Mouse (Mus musculus) heart, postnatal 0 days (tissue): ENCODE measurements around the gene Nrip1.

Experiments
- CTCF ChIP-seq: IDR thresholded peaks from 2 replicates; pipeline ENCODE4 v1.5.1; 2016; ENCODE audit warnings: antibody characterized with exemption, control low read depth, low read depth
- EP300 ChIP-seq: IDR thresholded peaks from 2 replicates; pipeline ENCODE4 v1.6.1; 2016; ENCODE audit warnings: antibody characterized with exemption, low read depth

- TF ChIP-seq EP300 (no peak), CTCF (no peak)
These were observed 12.4 kb upstream of the Nrip1 start for GRCm38 (mm10) chr16:76386071-76386470.
